Mouse (Mus musculus) bone marrow, adult 2 months (tissue): ENCODE data around the gene Maml2. TPM values are rescaled to one million over a fixed set of nuclear protein-coding genes. Genes with fewer than 3 reads are reported as not detected.

ENCODE experiments used
- H3K27ac ChIP-seq: fragments of 200-500 bp; 2 replicates; pipeline ENCODE4 v1.5.1; 2012; ENCODE audit warnings: low read depth, mild to moderate bottlenecking, control low read depth, inconsistent platforms, low read length; ENCODE audit not compliant: control insufficient read depth, poor library complexity, insufficient read depth
- H3K4me1 ChIP-seq: fragments of 200-500 bp; 2 replicates; pipeline ENCODE4 v1.6.1; 2011; ENCODE audit warnings: low read length; ENCODE audit not compliant: control insufficient read depth, insufficient read depth
- H3K4me3 ChIP-seq: fragments of 200-500 bp; replicated peaks from 2 replicates; pipeline ENCODE3; 2011; ENCODE audit warnings: mild to moderate bottlenecking, low read depth, low read length, control low read depth; ENCODE audit not compliant: control insufficient read depth
- CTCF ChIP-seq: fragments of 200-500 bp; IDR thresholded peaks from 2 replicates; pipeline ENCODE4 v1.5.1; 2011; ENCODE audit warnings: low read length, control low read depth; ENCODE audit not compliant: control insufficient read depth, insufficient read depth
- POLR2A ChIP-seq: fragments of 200-500 bp; IDR thresholded peaks from 2 replicates; pipeline ENCODE4 v1.6.1; 2011; ENCODE audit warnings: low read depth, mild to moderate bottlenecking, control low read depth, low read length, borderline replicate concordance; ENCODE audit not compliant: control insufficient read depth
- WGBS: fragments of 180-500 bp; shearing (Covaris S2); methylation state at CpG from one replicate; pipeline ENCODE4 v1.1.7; 2018; 5-methylcytosine and 5-hydroxymethylcytosine counted together
- polyA plus RNA-seq: library from polyadenylated mRNA; stranded (reverse); fragments of >200 nt; gene quantifications from 2 replicates; pipeline ENCODE4 v1.2.4, GENCODE M21; 2011; ENCODE audit warnings: low replicate concordance; ENCODE audit not compliant: missing spikeins, insufficient read depth, insufficient read length

Gene Maml2
- polyA plus RNA-seq, 1 experiment: 3.5 TPM

- 59% methylated on average over 5 of the region's 5 CpGs for WGBS
- no peak overlapping the region for H3K27ac ChIP-seq
- H3K4me1 ChIP-seq: peaks cover 1% of the 10 kb centered on the region; the same call in 1 of the 2 replicates
- H3K4me3 ChIP-seq: no peak overlapping the region
- TF ChIP-seq CTCF (no peak), POLR2A (no peak)
Measured at GRCm38 (mm10) chr9:13303099-13303771, 5.5 kb downstream of the Maml2 start.

GRCm38 (mm10) chr9:13303976-13304375, 6.2 kb downstream of the Maml2 start:
- TF ChIP-seq POLR2A (no peak), CTCF (no peak)
- peaks cover 1% of the 10 kb centered on the region; the same call in 1 of the 2 replicates for H3K4me1 ChIP-seq
- WGBS: 11% methylated on average over 6 of the region's 6 CpGs
- H3K27ac ChIP-seq: peak overlapping the region; percentile 33
- H3K4me3 ChIP-seq: no peak overlapping the region

GRCm38 (mm10) chr9:13306471-13306870, 8.7 kb downstream of the Maml2 start:
- H3K4me1 ChIP-seq: peaks cover 1% of the 10 kb centered on the region; the same call in 1 of the 2 replicates
- WGBS: 84% methylated on average over 3 of the region's 3 CpGs
- H3K4me3 ChIP-seq: no peak overlapping the region
- TF ChIP-seq POLR2A (no peak), CTCF (no peak)
- no peak overlapping the region for H3K27ac ChIP-seq

DNA sequence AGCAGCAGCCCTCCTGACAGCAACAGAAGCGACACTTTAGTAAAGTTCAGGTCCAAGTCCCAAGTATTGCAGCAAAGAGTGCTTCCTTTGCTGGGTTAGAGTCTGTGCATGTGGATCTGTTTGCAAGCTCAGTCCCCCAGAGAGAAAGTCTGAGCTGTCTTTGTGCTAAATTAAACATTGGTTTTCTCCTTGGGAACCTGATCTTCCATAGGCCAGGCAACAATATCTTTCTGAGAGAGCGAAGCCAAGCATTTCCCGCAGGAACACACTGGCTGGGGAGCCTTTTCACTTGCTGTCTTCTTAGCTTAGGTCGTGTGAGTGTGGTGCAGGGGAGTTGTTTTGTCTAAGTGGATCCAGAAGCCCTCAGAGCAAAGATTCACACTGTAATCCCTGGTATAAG, 9.5 kb downstream of the Maml2 start:
- TF ChIP-seq CTCF: no peak
- no peaks in the 10 kb centered on the region; the same call in 1 of the 2 replicates for H3K4me1 ChIP-seq
- 81% methylated on average over 4 of the region's 4 CpGs for WGBS
- no peak overlapping the region for H3K27ac ChIP-seq
- H3K4me3 ChIP-seq: no peak overlapping the region

- TF ChIP-seq POLR2A (no peak), CTCF (no peak)
- Histone ChIP-seq H3K4me1 (no peaks in the 10 kb centered on the region; the same call in 1 of the 2 replicates), H3K4me3 (no peak overlapping the region), H3K27ac (no peak overlapping the region)
- WGBS: 81% methylated on average over 8 of the region's 8 CpGs
Measured at GRCm38 (mm10) chr9:13308718-13309117, 11.0 kb downstream of the Maml2 start.

- Histone ChIP-seq H3K27ac (no peak overlapping the region), H3K4me3 (no peak overlapping the region), H3K4me1 (no peaks in the 10 kb centered on the region)
- 79% methylated on average over 7 of the region's 7 CpGs for WGBS
- TF ChIP-seq CTCF (no peak), POLR2A (no peak)
Measured at GRCm38 (mm10) chr9:13309807-13310206, 12.1 kb downstream of the Maml2 start.

- no peak overlapping the region for H3K4me3 ChIP-seq
- no peaks in the 10 kb centered on the region for H3K4me1 ChIP-seq
- TF ChIP-seq POLR2A (no peak), CTCF (no peak)
- no peak overlapping the region for H3K27ac ChIP-seq
- WGBS: 67% methylated on average over 3 of the region's 3 CpGs
Measured at GRCm38 (mm10) chr9:13310236-13310635, 12.5 kb downstream of the Maml2 start.

DNA sequence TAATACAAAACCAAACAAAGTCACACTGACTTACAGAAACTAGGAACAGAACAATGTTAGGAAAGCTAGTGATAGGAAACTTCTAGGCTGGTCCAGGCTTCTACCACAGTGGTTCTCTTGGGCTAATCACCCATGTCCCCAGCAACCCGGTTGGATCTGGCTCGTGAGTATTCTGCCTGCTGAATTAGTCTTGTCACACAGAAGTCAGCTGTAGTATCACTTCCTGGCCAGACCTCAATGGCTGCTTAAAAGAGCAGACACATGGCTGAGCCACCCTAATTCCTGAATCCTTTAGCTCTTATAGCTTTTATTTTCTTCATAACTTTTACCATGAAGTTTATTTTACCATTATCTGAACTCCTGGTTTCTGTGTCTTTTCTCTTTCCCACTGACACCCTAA, 13.3 kb downstream of the Maml2 start:
- 2% methylated on average over 2 of the region's 2 CpGs for WGBS
- TF ChIP-seq POLR2A (no peak), CTCF (no peak)
- Histone ChIP-seq H3K4me3 (no peak overlapping the region), H3K27ac (no peak overlapping the region), H3K4me1 (no peaks in the 10 kb centered on the region)

- no peak overlapping the region for H3K4me3 ChIP-seq
- H3K4me1 ChIP-seq: no peaks in the 10 kb centered on the region
- WGBS: 73% methylated on average over 2 of the region's 2 CpGs
- TF ChIP-seq POLR2A: no peak
- no peak for TF ChIP-seq CTCF
- H3K27ac ChIP-seq: no peak overlapping the region
Measured at GRCm38 (mm10) chr9:13313923-13314322, 16.2 kb downstream of the Maml2 start.
